Mouse (Mus musculus) embryo, embryonic 11.5 days (tissue): ENCODE measurements around the gene Retreg3.
"Not testable (repeated sequence)": the region's sequence is repeated elsewhere in the genome, so short reads cannot be mapped to it uniquely, and the experiment has no call there.

Experiments used
- DNase-seq: peaks from one replicate; pipeline ENCODE4 v3.0.0-alpha.2; 2012; ENCODE audit warnings: low read depth, low spot score

Gene Retreg3

GRCm38 (mm10) chr11:101149178-101150105 lies 29.7 kb upstream of the Retreg3 start:
- DNase-seq: no peak

- DNase-seq: no peak
Observed at GRCm38 (mm10) chr11:101148751-101149150, 29.1 kb upstream of the Retreg3 start.

GRCm38 (mm10) chr11:101146377-101146776 lies 26.7 kb upstream of the Retreg3 start:
- DNase-seq: no peak

GRCm38 (mm10) chr11:101143338-101144225 lies 23.9 kb upstream of the Retreg3 start:
- DNase-seq: no peak

- no peak for DNase-seq
Observed at GRCm38 (mm10) chr11:101142215-101142967, 22.7 kb upstream of the Retreg3 start.

GRCm38 (mm10) chr11:101141088-101141487 lies 21.4 kb upstream of the Retreg3 start:
- no peak for DNase-seq

GRCm38 (mm10) chr11:101140164-101140819 lies 20.6 kb upstream of the Retreg3 start:
- DNase-seq: no peak

- DNase-seq: no peak
Observed at GRCm38 (mm10) chr11:101138536-101139181, 19.0 kb upstream of the Retreg3 start.

GRCm38 (mm10) chr11:101137000-101137399 lies 17.3 kb upstream of the Retreg3 start:
- DNase-seq: no peak

- DNase-seq: no peak
Observed at GRCm38 (mm10) chr11:101134217-101134865, 14.6 kb upstream of the Retreg3 start.

GRCm38 (mm10) chr11:101133037-101133436 lies 13.3 kb upstream of the Retreg3 start:
- DNase-seq: no peak

GRCm38 (mm10) chr11:101131701-101132100 lies 12.0 kb upstream of the Retreg3 start:
- no peak for DNase-seq

GRCm38 (mm10) chr11:101131187-101131586 lies 11.5 kb upstream of the Retreg3 start:
- no peak for DNase-seq

GRCm38 (mm10) chr11:101130056-101130756 lies 10.5 kb upstream of the Retreg3 start:
- no peak for DNase-seq

GRCm38 (mm10) chr11:101128996-101129577 lies 9.4 kb upstream of the Retreg3 start:
- no peak for DNase-seq

GRCm38 (mm10) chr11:101127075-101127474 lies 7.4 kb upstream of the Retreg3 start:
- no peak for DNase-seq

- DNase-seq: not testable (repeated sequence)
Observed at GRCm38 (mm10) chr11:101125008-101125407, 5.3 kb upstream of the Retreg3 start.

GRCm38 (mm10) chr11:101124494-101124893 lies 4.8 kb upstream of the Retreg3 start:
- not testable (repeated sequence) for DNase-seq
